Mouse (Mus musculus): ENCODE results near the gene Actb.

DNA sequence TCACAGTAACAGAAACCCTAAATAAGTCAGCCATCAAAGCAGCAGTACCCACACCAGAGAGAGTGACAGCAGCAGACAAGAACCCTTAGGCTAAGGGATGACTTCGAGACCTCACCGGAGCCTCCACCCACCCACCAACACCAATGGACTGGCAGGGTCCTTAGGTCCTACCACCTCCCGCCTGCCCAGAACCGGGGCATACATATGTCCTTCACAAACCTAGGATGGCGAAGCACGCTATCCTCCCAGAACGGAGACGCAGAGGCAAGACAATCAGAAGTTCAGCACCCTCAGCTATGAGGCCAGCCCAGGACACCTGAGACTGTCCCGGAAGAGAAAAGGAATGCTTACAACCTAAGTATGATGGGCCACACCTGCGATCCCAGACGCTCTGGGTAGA lies 24.1 kb downstream of the Actb start:
- TF ChIP-seq CTCF (IDR thresholded peaks at IDR 0.05; ENCODE audit: control insufficient read depth, insufficient read depth, insufficient replicate concordance, low read depth, low read length) (no peak), POLR2A (IDR thresholded peaks at IDR 0.05; ENCODE audit: control insufficient read depth, low read depth, low read length) (no peak)

Data from testis, adult 2 months (tissue).